Mouse (Mus musculus) layer of hippocampus, postnatal 10 days (tissue): ENCODE results near the gene Cartpt. TPM values are rescaled to one million over a fixed set of nuclear protein-coding genes. Genes with fewer than 3 reads are reported as not detected.
"Not testable (repeated sequence)": the region's sequence is repeated elsewhere in the genome, so short reads cannot be mapped to it uniquely, and the experiment has no call there.

ENCODE experiments used
- DNase-seq, 2 experiments: peaks; one replicate each; pipeline ENCODE4 v3.0.0; 2021; ENCODE audit warnings: low spot score in 2 of 2
- total RNA-seq, 2 experiments: library from RNA; stranded (reverse); gene quantifications; 2 replicates each; pipeline ENCODE4 v1.2.3; 2021

Cartpt gene
- total RNA-seq, 2 experiments from 2014 or later, result 2.7 TPM

- peak in 1 of 2 experiments; percentile 8 for DNase-seq
Observed at GRCm38 (mm10) chr13:99857879-99858278, 43.0 kb downstream of the Cartpt start.

- peak in 1 of 2 experiments; percentile 9 for DNase-seq
Observed at GRCm38 (mm10) chr13:99857336-99857735, 43.6 kb downstream of the Cartpt start.

GRCm38 (mm10) chr13:99855229-99855628 lies 45.7 kb downstream of the Cartpt start:
- DNase-seq, result peak in 1 of 2 experiments; percentile 7

GRCm38 (mm10) chr13:99853131-99853530 lies 47.8 kb downstream of the Cartpt start:
- DNase-seq, result no peak

- DNase-seq, result not testable (repeated sequence)
Observed at GRCm38 (mm10) chr13:99852416-99852815, 48.5 kb downstream of the Cartpt start.

GRCm38 (mm10) chr13:99851026-99851425 lies 49.9 kb downstream of the Cartpt start:
- DNase-seq, result no peak

GRCm38 (mm10) chr13:99849597-99849996 lies 51.3 kb downstream of the Cartpt start:
- DNase-seq, result peak in 1 of 2 experiments; percentile 49

Other genes with a start within 250 kb of the Cartpt start
- 10 to 100 TPM; 33.0 to 38.7 TPM for gene Mccc2, start 114.5 kb upstream of the Cartpt start, total RNA-seq
- gene Bdp1, start 203.0 kb upstream of the Cartpt start, total RNA-seq, result 10 to 100 TPM; 33.4 to 35.3 TPM
- gene Serf1, start 206.9 kb upstream of the Cartpt start, total RNA-seq, result 10 to 100 TPM; 49.2 to 63.3 TPM
- 10 to 100 TPM; 39.3 to 45.0 TPM for gene Smn1, start 223.8 kb upstream of the Cartpt start, total RNA-seq